Comparison of ENCODE assay signal across 7 mouse cellular contexts in the genomic region with DNA sequence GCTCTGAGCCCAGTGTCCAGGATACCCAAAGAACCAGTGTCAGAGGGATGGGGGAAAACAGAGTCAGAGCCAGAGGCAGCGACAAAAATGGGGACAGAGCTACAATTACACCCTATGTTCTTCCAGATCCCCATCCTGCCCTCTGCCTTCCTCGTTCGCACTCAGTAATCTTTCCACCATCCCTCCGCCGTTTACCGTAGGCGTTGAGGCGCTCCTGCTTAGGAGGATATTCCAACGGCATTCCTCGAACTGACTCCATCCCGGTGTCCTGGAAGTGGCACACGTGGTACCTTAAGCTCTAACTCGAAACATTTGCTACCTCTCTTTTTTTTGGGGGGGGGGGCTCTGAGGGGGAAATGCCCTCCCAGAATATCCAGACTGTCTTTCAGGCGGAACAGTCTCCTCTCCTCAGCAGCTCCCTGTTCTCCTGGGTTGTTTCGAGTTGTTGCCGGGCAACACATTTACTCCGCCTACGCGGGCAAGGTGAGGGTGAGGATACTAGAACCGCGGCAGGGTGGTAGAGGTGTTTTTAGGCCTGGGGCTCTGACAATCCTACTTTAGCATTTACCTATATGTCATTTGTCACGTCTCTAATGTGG. TPM values are rescaled to one million over a fixed set of nuclear protein-coding genes. Genes with fewer than 3 reads are reported as not detected.
DNase-seq lines count a peak whose midpoint lies in the region; ATAC-seq and TF ChIP-seq lines count a peak whose summit lies in the region.

No protein-coding gene starts in this region.

- peaks cover 6% of the 10 kb centered on the region for H3K27me3 ChIP-seq in lung, embryonic 15.5 days
- peaks cover 6% of the 10 kb centered on the region; the same call in 1 of the 2 replicates for H3K27me3 ChIP-seq in embryonic facial prominence, embryonic 12.5 days
- peaks cover 38% of the 10 kb centered on the region for H3K27me3 ChIP-seq in limb, embryonic 10.5 days (ENCODE audit: low read depth, poor library complexity, severe bottlenecking)
- peaks cover 3% of the 10 kb centered on the region for H3K27me3 ChIP-seq in small intestine, adult 2 months (ENCODE audit: control insufficient read depth, insufficient read depth, low read length)

- no peak for DNase-seq in lung, postnatal 36 days
- DNase-seq in limb, embryonic 10.5 days (ENCODE audit: low spot score) = no peak
- no peak for DNase-seq in ovary, postnatal 14 days (ENCODE audit: low spot score)
- no peak for DNase-seq in gastrocnemius, postnatal 14 days

- 4% methylated on average over 22 of the region's 22 CpGs for WGBS in lung, embryonic 15.5 days
- WGBS in embryonic facial prominence, embryonic 12.5 days = under 1% methylated on average over 22 of the region's 22 CpGs
- 1% methylated on average over 22 of the region's 22 CpGs for WGBS in limb, embryonic 10.5 days
- 5% methylated on average over 22 of the region's 22 CpGs for WGBS in small intestine, adult 2 months

- intact Hi-C loops in gastrocnemius, postnatal 14 days (cut with DNase I; ENCODE audit: low total_unique reads) = loop anchor here (5.0 kb wide), 1 partner anchor 35 kb away; no protein-coding TSS in a partner anchor

- no peak for ATAC-seq in lung, embryonic 15.5 days (ENCODE audit: borderline replicate concordance, extremely low read depth, low FRiP score, low TSS enrichment)
- peak; percentile 1; the same call in 1 of the 2 replicates for ATAC-seq in embryonic facial prominence, embryonic 12.5 days (ENCODE audit: insufficient number of reproducible peaks, insufficient read depth, low FRiP score, low TSS enrichment)

- H3K4me3 ChIP-seq in lung, embryonic 15.5 days = peak overlapping the region; percentile 52
- H3K4me3 ChIP-seq in embryonic facial prominence, embryonic 12.5 days = peak overlapping the region; percentile 53
- H3K4me3 ChIP-seq in limb, embryonic 10.5 days = peak overlapping the region; percentile 59
- H3K4me3 ChIP-seq in small intestine, adult 2 months (ENCODE audit: low read depth, low read length) = peak overlapping the region; percentile 67

- H3K9me3 ChIP-seq in lung, embryonic 15.5 days = no peaks in the 10 kb centered on the region
- H3K9me3 ChIP-seq in embryonic facial prominence, embryonic 12.5 days = no peaks in the 10 kb centered on the region
- H3K9me3 ChIP-seq in limb, embryonic 10.5 days (replicated peaks) = no peaks in the 10 kb centered on the region

- TF ChIP-seq CTCF in small intestine, adult 2 months (IDR thresholded peaks at IDR 0.05; ENCODE audit: extremely low read depth, insufficient read length, insufficient replicate concordance, low read depth, low read length) = no peak

- H3K9ac ChIP-seq in lung, embryonic 15.5 days = peak overlapping the region; percentile 43
- peak overlapping the region; percentile 66 for H3K9ac ChIP-seq in embryonic facial prominence, embryonic 12.5 days

- H3K27ac ChIP-seq in lung, embryonic 15.5 days = no peak overlapping the region
- peak overlapping the region; percentile 50; the same call in 1 of the 2 replicates for H3K27ac ChIP-seq in embryonic facial prominence, embryonic 12.5 days
- H3K27ac ChIP-seq in limb, embryonic 10.5 days = peak overlapping the region; percentile 84
- H3K27ac ChIP-seq in small intestine, adult 2 months (ENCODE audit: insufficient read depth, low read depth, low read length) = no peak overlapping the region

- TF ChIP-seq POLR2A in small intestine, adult 2 months (IDR thresholded peaks at IDR 0.05; ENCODE audit: low read depth, low read length) = no peak

- no peaks in the 10 kb centered on the region for H3K36me3 ChIP-seq in lung, embryonic 15.5 days
- no peaks in the 10 kb centered on the region for H3K36me3 ChIP-seq in embryonic facial prominence, embryonic 12.5 days
- H3K36me3 ChIP-seq in limb, embryonic 10.5 days = no peaks in the 10 kb centered on the region
- H3K36me3 ChIP-seq in small intestine, adult 2 months (ENCODE audit: control insufficient read depth, insufficient read depth, low read length) = no peaks in the 10 kb centered on the region

- peak overlapping the region; percentile 87 for H3K4me2 ChIP-seq in lung, embryonic 15.5 days
- peak overlapping the region; percentile 82 for H3K4me2 ChIP-seq in embryonic facial prominence, embryonic 12.5 days (replicated peaks)

- peaks cover 14% of the 10 kb centered on the region for H3K4me1 ChIP-seq in lung, embryonic 15.5 days
- peaks cover 19% of the 10 kb centered on the region for H3K4me1 ChIP-seq in embryonic facial prominence, embryonic 12.5 days
- H3K4me1 ChIP-seq in limb, embryonic 10.5 days = peaks cover 35% of the 10 kb centered on the region
- peaks cover 10% of the 10 kb centered on the region; the same call in 1 of the 2 replicates for H3K4me1 ChIP-seq in small intestine, adult 2 months (ENCODE audit: control insufficient read depth, insufficient read depth, insufficient read length, low read length)

RNA-seq across cellular contexts. Expression of gene AI464131, which starts 4.5 kb away (rescaled TPM):
- polyA plus RNA-seq in lung, embryonic 15.5 days (2015; fragmentation: Nextera tagmentation; extraction: Ambion mirVana) = 3.5 and 4.2 TPM in 2 replicates
- polyA plus RNA-seq in embryonic facial prominence, embryonic 12.5 days (2016; fragmentation: Nextera tagmentation; extraction: Ambion mirVana) = 8.5 and 9.5 TPM in 2 replicates
- 3.4 and 5.2 TPM in 2 replicates for polyA plus RNA-seq in limb, embryonic 10.5 days (2016; fragmentation: Nextera tagmentation; extraction: Ambion mirVana)
- 4.6 and 10.2 TPM in 2 replicates for polyA plus RNA-seq in small intestine, adult 2 months (2012; rRNA removed)
- total RNA-seq in gastrocnemius, postnatal 14 days (2021) = 10 to 100 TPM; 60.1 to 60.8 TPM

RNA-seq across cellular contexts. Expression of gene 1110017D15Rik, which starts 9.7 kb away (rescaled TPM):
- polyA plus RNA-seq in lung, embryonic 15.5 days (2015; fragmentation: Nextera tagmentation; extraction: Ambion mirVana) = 6.4 and 7.3 TPM in 2 replicates
- 2.8 and 3.7 TPM in 2 replicates for polyA plus RNA-seq in embryonic facial prominence, embryonic 12.5 days (2016; fragmentation: Nextera tagmentation; extraction: Ambion mirVana)
- 4.3 and 7.3 TPM in 2 replicates for polyA plus RNA-seq in limb, embryonic 10.5 days (2016; fragmentation: Nextera tagmentation; extraction: Ambion mirVana)
- polyA plus RNA-seq in small intestine, adult 2 months (2012; rRNA removed) = 0.37 TPM in 1 of 2 replicates, not detected in the other
- total RNA-seq in gastrocnemius, postnatal 14 days (2021) = under 1 TPM in 1 of 2 experiments, not detected in 1; 0.37 TPM

RNA-seq across cellular contexts. Expression of gene Nudt2, which starts 42.5 kb away (rescaled TPM):
- polyA plus RNA-seq in lung, embryonic 15.5 days (2015; fragmentation: Nextera tagmentation; extraction: Ambion mirVana) = 48.2 and 49.0 TPM in 2 replicates
- 53.4 and 53.5 TPM in 2 replicates for polyA plus RNA-seq in embryonic facial prominence, embryonic 12.5 days (2016; fragmentation: Nextera tagmentation; extraction: Ambion mirVana)
- 54.3 and 56.9 TPM in 2 replicates for polyA plus RNA-seq in limb, embryonic 10.5 days (2016; fragmentation: Nextera tagmentation; extraction: Ambion mirVana)
- 4.8 and 10.5 TPM in 2 replicates for polyA plus RNA-seq in small intestine, adult 2 months (2012; rRNA removed)
- total RNA-seq in gastrocnemius, postnatal 14 days (2021) = 10 to 100 TPM; 20.8 to 22.4 TPM

RNA-seq across cellular contexts. Expression of gene Kif24, which starts 42.7 kb away (rescaled TPM):
- polyA plus RNA-seq in lung, embryonic 15.5 days (2015; fragmentation: Nextera tagmentation; extraction: Ambion mirVana) = 8.2 and 8.3 TPM in 2 replicates
- polyA plus RNA-seq in embryonic facial prominence, embryonic 12.5 days (2016; fragmentation: Nextera tagmentation; extraction: Ambion mirVana) = 10.9 and 11.7 TPM in 2 replicates
- polyA plus RNA-seq in limb, embryonic 10.5 days (2016; fragmentation: Nextera tagmentation; extraction: Ambion mirVana) = 14.1 and 14.5 TPM in 2 replicates
- polyA plus RNA-seq in small intestine, adult 2 months (2012; rRNA removed) = 0.62 and 1.1 TPM in 2 replicates
- total RNA-seq in gastrocnemius, postnatal 14 days (2021) = 1 to 10 TPM in 1 of 2 experiments, under 1 TPM in 1; 0.86 to 1.3 TPM

Comparison
In these comparisons a context has a peak if more than half of its experiments do, and no peak if none do; other contexts are left out.
1. H3K27ac ChIP-seq: peak in embryonic facial prominence, embryonic 12.5 days (single experiment) and limb, embryonic 10.5 days (single experiment); none in lung, embryonic 15.5 days (single experiment) and small intestine, adult 2 months (single experiment).
2. Peak in every context shown above with its lines, with median percentiles within 50 percentile points of each other: H3K4me3 ChIP-seq.